In genomic region chr13:72298264-72298870, GRCm38 (mm10) we compare ENCODE assay signal across 17 mouse cellular contexts.
A peak's percentile ranks its signal among the peaks of the same experiment; 100 is the strongest.
DNase-seq lines count a peak whose midpoint lies in the region; ATAC-seq and TF ChIP-seq lines count a peak whose summit lies in the region.
"Had no signal": no experiment of that assay in that cellular context is flagged by ENCODE, and none has a peak within 500 bp of the region (broad histone marks: within the 10 kb centered on the region; RNA-seq: fewer than 3 reads in every experiment).

No protein-coding gene starts in this region.

- TF ChIP-seq CTCF in forebrain, postnatal 0 days (IDR thresholded peaks at IDR 0.05; ENCODE audit: low read depth) = no peak

- 7% methylated on average over 13 of the region's 13 CpGs for WGBS in forebrain, postnatal 0 days
- WGBS in neural tube, embryonic 12.5 days = 15% methylated on average over 13 of the region's 13 CpGs

- H3K36me3 ChIP-seq in forebrain, postnatal 0 days (ENCODE audit: insufficient read depth) = no peaks in the 10 kb centered on the region
- no peaks in the 10 kb centered on the region for H3K36me3 ChIP-seq in neural tube, embryonic 12.5 days

- H3K27ac ChIP-seq in forebrain, postnatal 0 days (ENCODE audit: low read depth, low read length) = no peak overlapping the region
- no peak overlapping the region for H3K27ac ChIP-seq in neural tube, embryonic 12.5 days
- H3K27ac ChIP-seq: left cerebral cortex, adult 2 months; stomach, postnatal 0 days had no signal

- intact Hi-C loops in left cerebral cortex, postnatal 4 days (cut with DNase I) = loop anchor here (5.0 kb wide), 2 partner anchors 336 to 339 kb away; partner anchors contain the start of gene Irx1

- H3K4me1 ChIP-seq in forebrain, postnatal 0 days (ENCODE audit: insufficient read depth) = peaks cover 10% of the 10 kb centered on the region
- H3K4me1 ChIP-seq in neural tube, embryonic 12.5 days = peaks cover 47% of the 10 kb centered on the region

- peak; percentile 65 for DNase-seq in embryo, embryonic 10.5 days (ENCODE audit: low spot score)
- peak; percentile 63 for DNase-seq in forebrain, postnatal 0 days
- peak; percentile 59 for DNase-seq in mesoderm, embryonic 11.5 days (ENCODE audit: low read depth, low spot score)
- DNase-seq in layer of hippocampus, postnatal 14 days (ENCODE audit: low spot score in 2 of 2) = no peak
- DNase-seq in adrenal gland, postnatal 4 days (ENCODE audit: low spot score in 2 of 2) = no peak
- DNase-seq in left cerebral cortex, postnatal 4 days = no peak
- no peak for DNase-seq in left cerebral cortex, adult 9 months (ENCODE audit: low spot score in 2 of 2)
- DNase-seq: adrenal gland, postnatal 14 days; kidney, adult 9 months; liver; lung, embryonic 14.5 days; right cerebral cortex, postnatal 14 days; thymus, postnatal 36 days had no signal

- peaks cover 83% of the 10 kb centered on the region for H3K27me3 ChIP-seq in forebrain, postnatal 0 days (ENCODE audit: insufficient read depth, low read length)
- peaks cover 38% of the 10 kb centered on the region for H3K27me3 ChIP-seq in neural tube, embryonic 12.5 days (replicated peaks)

- no peak for ATAC-seq in forebrain, postnatal 0 days
- ATAC-seq in neural tube, embryonic 12.5 days (ENCODE audit: low FRiP score, low read depth) = peak; percentile 54; the same call in 1 of the 2 replicates
- ATAC-seq: CD4-positive, CD25-positive, alpha-beta regulatory T cell, adult 4 months had no signal

- no peaks in the 10 kb centered on the region for H3K9me3 ChIP-seq in forebrain, postnatal 0 days (ENCODE audit: low read length)
- H3K9me3 ChIP-seq in neural tube, embryonic 12.5 days = no peaks in the 10 kb centered on the region

- no peak overlapping the region for H3K4me3 ChIP-seq in forebrain, postnatal 0 days (ENCODE audit: low read depth, low read length)
- no peak overlapping the region for H3K4me3 ChIP-seq in neural tube, embryonic 12.5 days
- H3K4me3 ChIP-seq: left cerebral cortex, adult 2 months had no signal

- no peak overlapping the region for H3K4me2 ChIP-seq in forebrain, postnatal 0 days (ENCODE audit: low read depth)
- H3K4me2 ChIP-seq in neural tube, embryonic 12.5 days (replicated peaks) = peak overlapping the region; percentile 38
- H3K4me2 ChIP-seq: lung, embryonic 14.5 days had no signal

- no peak overlapping the region for H3K9ac ChIP-seq in forebrain, postnatal 0 days
- H3K9ac ChIP-seq in neural tube, embryonic 12.5 days = no peak overlapping the region
- H3K9ac ChIP-seq: lung, embryonic 14.5 days had no signal

Comparison
In these comparisons a context has a peak if more than half of its experiments do, and no peak if none do; other contexts are left out.
1. DNase-seq: peak in embryo, embryonic 10.5 days (single experiment), forebrain, postnatal 0 days (single experiment) and mesoderm, embryonic 11.5 days (single experiment); none in layer of hippocampus, postnatal 14 days (0 of 2), adrenal gland, postnatal 4 days (0 of 2), left cerebral cortex, postnatal 4 days (single experiment) and left cerebral cortex, adult 9 months (0 of 2).